Mouse (Mus musculus) gastrocnemius, postnatal 36 days (tissue): ENCODE measurements around the gene Pin1rt1. TPM values are rescaled to one million over a fixed set of nuclear protein-coding genes. Genes with fewer than 3 reads are reported as not detected.

ENCODE experiments used
- DNase-seq, 2 experiments: peaks; one replicate each; pipeline ENCODE4 v3.0.0; 2022
- intact Hi-C: fragments of 180-260 bp; cut with DNase I; formaldehyde crosslinking; loops from one replicate; pipeline ENCODE4 v1.15.1; 2025
- long read RNA-seq, 2 experiments: library from polyadenylated mRNA; stranded (forward); transcript quantifications; one replicate each; pipeline ENCODE4 v2.0.0; 2021
- total RNA-seq, 2 experiments: library from RNA; stranded (reverse); gene quantifications; 2 replicates each; pipeline ENCODE4 v1.2.3; 2021

Gene Pin1rt1
- not detected for total RNA-seq
- long read RNA-seq, experiment 1 = 0 reads
- long read RNA-seq, experiment 2 = 0 reads

- DNase-seq = no peak
- intact Hi-C loops = no loop called here
These were observed at the start of gene Pin1rt1 for GRCm38 (mm10) chr2:104716279-104716678. TSS of gene Pin1rt1 (minus strand) at chr2:104716379.

- intact Hi-C loops = no loop called here
- DNase-seq = no peak
These were observed 47.8 kb upstream of the Pin1rt1 start for GRCm38 (mm10) chr2:104764018-104764417.

- intact Hi-C loops = no loop called here
- no peak for DNase-seq
These were observed 47.0 kb upstream of the Pin1rt1 start for GRCm38 (mm10) chr2:104763134-104763703.

- intact Hi-C loops = loop anchor here (5.0 kb wide), 1 partner anchor 63 kb away; no protein-coding TSS in a partner anchor
These were observed 34.4 kb upstream of the Pin1rt1 start for GRCm38 (mm10) chr2:104750611-104751010.

GRCm38 (mm10) chr2:104748652-104749183 lies 32.5 kb upstream of the Pin1rt1 start:
- no peak for DNase-seq
- intact Hi-C loops = no loop called here

More at GRCm38 (mm10) chr2:104750611-104751010, 34.4 kb upstream of the Pin1rt1 start:
- no peak for DNase-seq

- DNase-seq = no peak
- intact Hi-C loops = no loop called here
These were observed 30.1 kb upstream of the Pin1rt1 start for GRCm38 (mm10) chr2:104746251-104746650.

- DNase-seq = no peak
- intact Hi-C loops = no loop called here
These were observed 27.8 kb upstream of the Pin1rt1 start for GRCm38 (mm10) chr2:104743971-104744370.

GRCm38 (mm10) chr2:104743160-104743559 lies 27.0 kb upstream of the Pin1rt1 start:
- intact Hi-C loops = no loop called here
- no peak for DNase-seq

- intact Hi-C loops = no loop called here
- DNase-seq = peak; percentile 85
These were observed 26.5 kb upstream of the Pin1rt1 start, which contains the start of gene Depdc7 for GRCm38 (mm10) chr2:104742741-104743064. TSS of gene Depdc7 (minus strand) at chr2:104742878.

- DNase-seq = no peak
- intact Hi-C loops = no loop called here
These were observed 25.9 kb upstream of the Pin1rt1 start for GRCm38 (mm10) chr2:104741896-104742740.

- intact Hi-C loops = no loop called here
These were observed 25.0 kb upstream of the Pin1rt1 start for GRCm38 (mm10) chr2:104741015-104741758.

GRCm38 (mm10) chr2:104740248-104740949 lies 24.2 kb upstream of the Pin1rt1 start:
- intact Hi-C loops = no loop called here
- no peak for DNase-seq

More at GRCm38 (mm10) chr2:104741015-104741758, 25.0 kb upstream of the Pin1rt1 start:
- no peak for DNase-seq

- intact Hi-C loops = no loop called here
- DNase-seq = no peak
These were observed 23.5 kb upstream of the Pin1rt1 start for GRCm38 (mm10) chr2:104739691-104740090.

GRCm38 (mm10) chr2:104736241-104736640 lies 20.1 kb upstream of the Pin1rt1 start:
- intact Hi-C loops = no loop called here
- no peak for DNase-seq

GRCm38 (mm10) chr2:104732562-104733256 lies 16.5 kb upstream of the Pin1rt1 start:
- no peak for DNase-seq
- intact Hi-C loops = no loop called here

GRCm38 (mm10) chr2:104732033-104732444 lies 15.9 kb upstream of the Pin1rt1 start:
- intact Hi-C loops = no loop called here
- no peak for DNase-seq

- intact Hi-C loops = no loop called here
- DNase-seq = no peak
These were observed 11.2 kb upstream of the Pin1rt1 start for GRCm38 (mm10) chr2:104727369-104727768.

GRCm38 (mm10) chr2:104722021-104722420 lies 5.8 kb upstream of the Pin1rt1 start:
- intact Hi-C loops = no loop called here
- DNase-seq = no peak

GRCm38 (mm10) chr2:104717827-104718226 lies 1.6 kb upstream of the Pin1rt1 start:
- intact Hi-C loops = no loop called here
- DNase-seq = no peak
